Mouse (Mus musculus) cerebellum, adult 8-10 months (tissue): Measurements from ENCODE around the gene Gbp9.
"Not testable (repeated sequence)": the region's sequence is repeated elsewhere in the genome, so short reads cannot be mapped to it uniquely, and the experiment has no call there.

Experiments
- DNase-seq: peaks from one replicate; pipeline ENCODE4 v3.0.0; 2022

Gene Gbp9

GRCm38 (mm10) chr5:105055279-105055678 lies 84.1 kb downstream of the Gbp9 start:
- no peak for DNase-seq

GRCm38 (mm10) chr5:105053471-105054169 lies 85.7 kb downstream of the Gbp9 start:
- not testable (repeated sequence) for DNase-seq

GRCm38 (mm10) chr5:105032362-105032761 lies 107.0 kb downstream of the Gbp9 start:
- DNase-seq: no peak
